Mouse (Mus musculus) common myeloid progenitor, adult 5-6 weeks (primary cell): ENCODE measurements at regions not wholly inside any gene's neighbourhood (a gene's known extent, or its start where the extent isn't known, plus 50 kb on each side); places are given as distances from the start of the nearest gene placed in this dataset.

Source experiments
- ATAC-seq: replicated peaks from 2 replicates; pipeline ENCODE4 v1.8.0; 2016; ENCODE audit warnings: low read depth, mild to moderate bottlenecking, moderate TSS enrichment, inconsistent platforms; ENCODE audit not compliant: poor library complexity, severe bottlenecking

GRCm38 (mm10) chr2:57424879-57425278, 187.4 kb downstream of the Gpd2 start:
- no peak for ATAC-seq

GRCm38 (mm10) chr2:57425439-57425838, 188.0 kb downstream of the Gpd2 start:
- ATAC-seq = peak; percentile 100

- no peak for ATAC-seq
Observed at GRCm38 (mm10) chr2:57450996-57451770, 213.7 kb downstream of the Gpd2 start.

- ATAC-seq = no peak
Observed at GRCm38 (mm10) chr2:57453896-57454679, 216.7 kb downstream of the Gpd2 start.

GRCm38 (mm10) chr2:57459901-57460300, 222.5 kb downstream of the Gpd2 start:
- no peak for ATAC-seq

- ATAC-seq = peak; percentile 45; the same call in 1 of the 2 replicates
Observed at GRCm38 (mm10) chr2:57473873-57474272, 236.4 kb downstream of the Gpd2 start.

GRCm38 (mm10) chr2:57492116-57492515, 254.7 kb downstream of the Gpd2 start:
- ATAC-seq = peak; percentile 80

GRCm38 (mm10) chr2:57492914-57493621, 255.6 kb downstream of the Gpd2 start:
- ATAC-seq = peak; percentile 56

GRCm38 (mm10) chr2:57496315-57496954, 259.0 kb downstream of the Gpd2 start:
- ATAC-seq = no peak

GRCm38 (mm10) chr2:57497933-57498332, 260.5 kb downstream of the Gpd2 start:
- 0 out of 2 replicates have a peak, but pooled peaks have one; percentile 29 for ATAC-seq

GRCm38 (mm10) chr2:57504678-57505077, 267.2 kb downstream of the Gpd2 start:
- peak; percentile 47; the same call in 1 of the 2 replicates for ATAC-seq

- ATAC-seq = no peak
Observed at GRCm38 (mm10) chr2:57522465-57522864, 285.0 kb downstream of the Gpd2 start.

GRCm38 (mm10) chr2:57522983-57523382, 285.5 kb downstream of the Gpd2 start:
- no peak for ATAC-seq

- ATAC-seq = no peak
Observed at GRCm38 (mm10) chr2:57527966-57528365, 290.5 kb downstream of the Gpd2 start.

- ATAC-seq = no peak
Observed at GRCm38 (mm10) chr2:57539842-57540241, 302.4 kb downstream of the Gpd2 start.

- no peak for ATAC-seq
Observed at GRCm38 (mm10) chr2:57565258-57565657, 327.8 kb downstream of the Gpd2 start.

- peak; percentile 50; the same call in 1 of the 2 replicates for ATAC-seq
Observed at GRCm38 (mm10) chr2:57566103-57566502, 328.7 kb downstream of the Gpd2 start.

GRCm38 (mm10) chr2:57567183-57567582, 329.7 kb downstream of the Gpd2 start:
- no peak for ATAC-seq

- ATAC-seq = peak; percentile 100
Observed at GRCm38 (mm10) chr2:57587065-57587464, 349.6 kb downstream of the Gpd2 start.

- ATAC-seq = no peak
Observed at GRCm38 (mm10) chr2:57593558-57593957, 356.1 kb downstream of the Gpd2 start.
